Mouse (Mus musculus) heart, embryonic 12.5 days (tissue): ENCODE data around the gene Padi6. TPM values are rescaled to one million over a fixed set of nuclear protein-coding genes. Genes with fewer than 3 reads are reported as not detected.

ENCODE experiments used
- ATAC-seq: fragments of 200-750 bp; cut with Nextera tagmentation; 2 replicates; pipeline ENCODE4 v1.8.0; 2017; ENCODE audit warnings: moderate TSS enrichment, moderate library complexity; ENCODE audit not compliant: insufficient number of reproducible peaks, low FRiP score
- H3K27ac ChIP-seq: fragments of 300-500 bp; sonication (generic); 2 replicates; pipeline ENCODE4 v1.5.1; 2016; ENCODE audit warnings: mild to moderate bottlenecking, moderate library complexity; ENCODE audit not compliant: poor library complexity, severe bottlenecking
- H3K27me3 ChIP-seq: fragments of 300-500 bp; sonication (generic); replicated peaks from 2 replicates; pipeline ENCODE4 v1.6.1; 2016; ENCODE audit warnings: mild to moderate bottlenecking, moderate library complexity
- H3K36me3 ChIP-seq: fragments of 300-500 bp; sonication (generic); 2 replicates; pipeline ENCODE4 v1.6.1; 2016; ENCODE audit warnings: mild to moderate bottlenecking, moderate library complexity
- H3K4me1 ChIP-seq: fragments of 300-500 bp; sonication (generic); replicated peaks from 2 replicates; pipeline ENCODE4 v1.6.1; 2016; ENCODE audit warnings: mild to moderate bottlenecking
- H3K4me2 ChIP-seq: fragments of 300-500 bp; sonication (generic); 2 replicates; pipeline ENCODE4 v1.6.1; 2016; ENCODE audit warnings: mild to moderate bottlenecking, moderate library complexity
- H3K4me3 ChIP-seq: fragments of 300-500 bp; sonication (generic); 2 replicates; pipeline ENCODE4 v1.5.1; 2016; ENCODE audit warnings: mild to moderate bottlenecking
- H3K9ac ChIP-seq: fragments of 300-500 bp; sonication (generic); 2 replicates; pipeline ENCODE4 v1.6.1; 2016; ENCODE audit warnings: mild to moderate bottlenecking, moderate library complexity
- H3K9me3 ChIP-seq: fragments of 300-500 bp; sonication (generic); replicated peaks from 2 replicates; pipeline ENCODE4 v1.6.1; 2016; ENCODE audit warnings: mild to moderate bottlenecking, moderate library complexity
- WGBS: fragments of 180-500 bp; shearing (Covaris S2); methylation state at CpG from one replicate; pipeline ENCODE4 v1.1.7; 2016; 5-methylcytosine and 5-hydroxymethylcytosine counted together
- polyA plus RNA-seq: library from polyadenylated mRNA; unstranded; fragments of >200 nt; fragmentation: Nextera tagmentation; extraction: Ambion mirVana; gene quantifications from 2 replicates; pipeline ENCODE4 v1.2.1, GENCODE M21; 2016

The Padi6 gene
- polyA plus RNA-seq, 1 experiment from 2014 or later: not detected

DNA sequence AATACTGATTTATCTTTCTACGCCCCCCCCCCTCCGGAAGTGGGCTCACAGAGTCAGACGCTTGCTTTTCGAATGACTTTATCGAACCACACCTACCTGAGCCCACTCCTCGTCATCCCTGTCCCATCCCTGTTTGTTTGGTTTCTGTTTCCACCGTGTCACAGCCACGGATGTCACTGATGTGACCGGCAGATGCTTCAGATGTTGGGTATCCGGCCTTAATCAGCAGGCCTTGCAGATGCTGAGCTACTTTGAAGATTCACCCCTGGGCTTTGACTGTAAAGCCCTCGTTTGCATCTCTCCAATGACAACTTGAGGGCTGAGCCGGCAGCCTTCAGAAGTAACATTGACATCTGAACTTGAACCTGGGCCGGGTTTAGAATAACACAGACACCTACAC lies 34.2 kb upstream of the Padi6 start:
- Histone ChIP-seq H3K9me3 (peaks cover 4% of the 10 kb centered on the region; the same call in 1 of the 2 replicates), H3K27ac (no peak overlapping the region), H3K4me3 (no peak overlapping the region), H3K4me2 (no peak overlapping the region), H3K27me3 (no peaks in the 10 kb centered on the region), H3K36me3 (no peaks in the 10 kb centered on the region), H3K4me1 (peaks cover 15% of the 10 kb centered on the region), H3K9ac (no peak overlapping the region)
- no peak for ATAC-seq
- WGBS: 70% methylated on average over 13 of the region's 13 CpGs

DNA sequence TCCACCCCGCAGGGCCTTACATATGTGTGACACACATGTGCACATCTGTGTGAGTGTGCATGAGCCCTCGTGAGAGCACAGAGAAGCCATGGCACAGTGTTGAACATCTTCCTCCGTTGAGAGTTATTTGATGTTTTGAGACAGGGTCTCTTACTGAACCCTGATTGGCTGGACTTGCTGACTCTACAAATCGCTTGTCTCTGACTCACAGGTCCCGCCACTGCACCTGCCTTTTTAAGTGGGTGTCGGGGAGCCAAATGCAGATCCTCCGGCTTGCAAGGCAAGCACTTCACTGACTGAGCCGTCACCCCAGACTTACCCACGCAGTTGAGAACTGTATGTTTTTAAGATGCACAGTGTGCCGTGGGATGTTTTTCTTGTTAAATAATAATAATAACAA lies 33.4 kb upstream of the Padi6 start:
- Histone ChIP-seq H3K4me2 (no peak overlapping the region), H3K4me1 (peaks cover 17% of the 10 kb centered on the region), H3K9me3 (peaks cover 4% of the 10 kb centered on the region; the same call in 1 of the 2 replicates), H3K9ac (no peak overlapping the region), H3K4me3 (no peak overlapping the region), H3K27ac (no peak overlapping the region), H3K27me3 (no peaks in the 10 kb centered on the region), H3K36me3 (no peaks in the 10 kb centered on the region)
- ATAC-seq: no peak
- WGBS: 68% methylated on average over 10 of the region's 10 CpGs

DNA sequence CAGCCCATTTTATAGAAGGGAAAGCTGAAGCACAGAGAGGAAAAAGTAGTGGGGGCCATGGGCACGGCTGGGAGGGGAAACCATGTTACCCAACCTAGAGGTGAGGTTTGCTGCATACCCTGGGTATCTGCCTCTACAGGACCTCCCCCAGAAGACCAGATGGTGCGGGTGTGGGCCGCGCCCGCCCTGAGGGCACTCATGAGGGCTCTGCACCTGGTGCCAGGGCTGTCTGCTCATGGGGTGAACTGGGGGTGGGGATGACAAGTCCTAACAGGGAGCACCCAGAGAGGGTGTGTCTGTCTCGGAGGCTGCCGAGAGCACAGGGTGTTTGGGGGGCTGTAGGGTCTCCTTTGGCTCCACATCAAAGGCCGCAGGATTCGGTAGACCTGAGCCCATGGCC lies 32.5 kb upstream of the Padi6 start:
- no peaks in the 10 kb centered on the region for H3K36me3 ChIP-seq
- no peaks in the 10 kb centered on the region for H3K27me3 ChIP-seq
- H3K27ac ChIP-seq: no peak overlapping the region
- no peak overlapping the region for H3K9ac ChIP-seq
- H3K4me3 ChIP-seq: no peak overlapping the region
- 86% methylated on average over 9 of the region's 9 CpGs for WGBS
- H3K9me3 ChIP-seq: peaks cover under 1% of the 10 kb centered on the region; the same call in 1 of the 2 replicates
- H3K4me2 ChIP-seq: no peak overlapping the region
- no peak for ATAC-seq
- peaks cover 16% of the 10 kb centered on the region; the same call in 1 of the 2 replicates for H3K4me1 ChIP-seq

DNA sequence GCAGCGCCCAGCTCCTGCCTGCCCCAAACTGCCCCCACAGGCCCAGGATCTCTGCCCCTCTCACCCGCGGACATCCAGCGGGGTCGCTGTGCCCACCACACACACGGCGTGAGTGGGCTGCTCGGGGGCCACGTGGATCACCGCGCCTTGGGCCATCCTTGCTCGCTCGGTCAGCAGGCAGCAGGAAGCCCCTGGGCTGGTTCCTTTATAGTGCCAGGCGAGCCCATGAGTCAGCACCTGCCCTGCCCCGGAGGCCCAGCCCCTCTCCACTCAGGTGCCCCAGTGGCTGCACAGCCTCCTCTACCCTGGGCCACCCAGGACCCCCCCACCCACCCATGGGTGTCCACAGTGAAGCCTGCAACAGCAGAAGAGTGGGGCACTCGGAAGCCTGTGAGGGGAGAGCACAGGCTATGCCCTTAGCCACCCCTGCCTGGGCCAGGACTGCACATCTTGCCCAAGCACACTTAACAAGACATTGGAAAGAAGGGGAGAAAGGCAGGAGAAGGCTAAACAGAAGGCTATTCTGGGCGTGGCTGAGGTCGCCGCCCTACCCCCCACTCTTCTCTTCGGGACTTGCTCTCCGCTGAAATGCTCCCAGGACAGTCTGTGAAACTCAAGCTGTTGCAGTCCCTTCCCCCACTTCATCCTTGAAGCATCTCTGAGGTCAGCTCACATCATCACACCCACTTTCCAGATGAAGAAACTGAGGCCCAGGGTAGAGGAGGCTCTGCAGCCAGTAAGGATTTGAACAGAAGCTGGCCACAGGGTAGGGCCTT lies 31.8 kb upstream of the Padi6 start, which contains the start of gene Padi4:
TSS of gene Padi4 (minus strand) at position 212 of the 776 bp plus-strand sequence.
- H3K27ac ChIP-seq: no peak within 1 kb of the TSS
- 80% methylated on average over 21 of the region's 21 CpGs for WGBS
- no peak for ATAC-seq

DNA sequence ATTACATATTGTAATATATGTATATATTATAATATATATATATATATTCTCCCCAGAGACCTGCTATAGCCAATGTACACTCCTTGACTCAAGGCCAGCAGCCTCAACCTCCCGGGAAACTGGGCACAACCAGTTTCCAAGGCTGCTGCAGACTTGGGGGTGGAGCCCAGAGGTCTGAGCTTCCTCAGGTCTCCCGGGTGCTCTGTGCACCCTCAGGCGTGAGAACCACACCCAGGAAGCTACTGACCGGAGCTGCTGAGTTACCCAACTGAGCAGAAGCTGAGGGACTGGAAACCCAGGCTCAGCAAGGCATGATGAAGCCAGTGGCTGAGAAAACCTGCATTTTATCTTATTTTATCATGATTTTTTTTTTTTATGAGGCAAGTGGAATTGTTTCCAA lies 28.6 kb upstream of the Padi6 start:
- Histone ChIP-seq H3K27ac (no peak overlapping the region), H3K9me3 (no peaks in the 10 kb centered on the region), H3K4me2 (no peak overlapping the region), H3K36me3 (no peaks in the 10 kb centered on the region), H3K4me1 (0 out of 2 replicates have a peak, but pooled peaks cover 9% of the 10 kb centered on the region), H3K4me3 (no peak overlapping the region), H3K9ac (no peak overlapping the region), H3K27me3 (no peaks in the 10 kb centered on the region; the same call in 1 of the 2 replicates)
- WGBS: 38% methylated on average over 4 of the region's 4 CpGs
- no peak for ATAC-seq

More for the DNA sequence above, 31.8 kb upstream of the Padi6 start, which contains the start of gene Padi4:
- Histone ChIP-seq H3K9me3 (no peaks in the 10 kb centered on the region; the same call in 1 of the 2 replicates), H3K4me2 (no peak within 1 kb of the TSS), H3K4me3 (no peak within 1 kb of the TSS), H3K9ac (no peak within 1 kb of the TSS), H3K27me3 (no peaks in the 10 kb centered on the region), H3K36me3 (no peaks in the 10 kb centered on the region), H3K4me1 (peaks cover 10% of the 10 kb centered on the region; the same call in 1 of the 2 replicates)

DNA sequence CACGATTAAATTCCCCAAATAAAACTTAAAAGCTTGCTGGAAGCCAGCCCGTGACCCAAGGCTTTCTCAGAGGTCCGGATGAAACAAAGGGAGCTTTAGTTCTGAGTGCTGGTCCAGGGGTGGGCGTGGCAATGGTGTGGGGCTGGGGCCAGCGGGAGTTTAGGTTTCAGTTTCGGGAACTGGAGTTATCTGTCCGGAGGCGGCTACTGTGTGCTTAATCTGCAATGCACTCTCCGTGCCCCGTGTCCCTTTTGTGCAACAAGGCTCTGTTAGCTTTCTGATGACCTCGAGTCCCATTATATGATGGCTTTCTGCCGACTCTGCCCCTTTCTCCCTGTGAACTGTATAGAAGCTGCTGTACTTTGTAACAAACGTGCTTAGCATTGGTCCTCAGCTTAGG lies 28.0 kb upstream of the Padi6 start:
- no peak for ATAC-seq
- H3K4me1 ChIP-seq: 0 out of 2 replicates have a peak, but pooled peaks cover 9% of the 10 kb centered on the region
- peak overlapping the region; percentile 43 for H3K4me3 ChIP-seq
- peak overlapping the region; percentile 48 for H3K27ac ChIP-seq
- no peaks in the 10 kb centered on the region for H3K9me3 ChIP-seq
- WGBS: 8% methylated on average over 13 of the region's 13 CpGs
- peak overlapping the region; percentile 63 for H3K4me2 ChIP-seq
- peak overlapping the region; percentile 6; the same call in 1 of the 2 replicates for H3K9ac ChIP-seq
- H3K36me3 ChIP-seq: no peaks in the 10 kb centered on the region
- no peaks in the 10 kb centered on the region; the same call in 1 of the 2 replicates for H3K27me3 ChIP-seq

DNA sequence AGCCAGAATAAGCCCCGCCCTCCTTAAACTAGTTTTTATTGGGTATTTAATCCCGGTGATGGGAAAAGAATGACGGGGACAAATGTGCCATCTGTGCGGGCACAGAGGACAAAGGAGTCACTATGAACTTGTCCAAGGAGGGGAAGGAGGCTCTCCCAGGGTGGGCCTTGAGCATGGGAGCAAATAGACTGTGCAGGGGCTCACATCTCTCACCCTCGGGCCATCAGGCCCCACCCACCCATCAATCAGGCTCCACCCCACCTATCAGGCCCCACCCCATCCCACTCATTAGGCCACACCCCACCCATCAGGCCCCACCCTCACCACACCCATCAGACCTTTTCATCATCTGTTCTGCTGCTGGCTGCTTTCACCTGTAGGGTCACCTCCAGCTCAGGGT lies 26.5 kb upstream of the Padi6 start:
- no peak overlapping the region for H3K4me3 ChIP-seq
- H3K9ac ChIP-seq: no peak overlapping the region
- no peak; the same call in 1 of the 2 replicates for ATAC-seq
- no peak overlapping the region for H3K4me2 ChIP-seq
- WGBS: 73% methylated on average over 5 of the region's 5 CpGs
- H3K4me1 ChIP-seq: 0 out of 2 replicates have a peak, but pooled peaks cover 9% of the 10 kb centered on the region
- no peak overlapping the region for H3K27ac ChIP-seq
- H3K27me3 ChIP-seq: no peaks in the 10 kb centered on the region; the same call in 1 of the 2 replicates
- no peaks in the 10 kb centered on the region for H3K36me3 ChIP-seq
- no peaks in the 10 kb centered on the region for H3K9me3 ChIP-seq

DNA sequence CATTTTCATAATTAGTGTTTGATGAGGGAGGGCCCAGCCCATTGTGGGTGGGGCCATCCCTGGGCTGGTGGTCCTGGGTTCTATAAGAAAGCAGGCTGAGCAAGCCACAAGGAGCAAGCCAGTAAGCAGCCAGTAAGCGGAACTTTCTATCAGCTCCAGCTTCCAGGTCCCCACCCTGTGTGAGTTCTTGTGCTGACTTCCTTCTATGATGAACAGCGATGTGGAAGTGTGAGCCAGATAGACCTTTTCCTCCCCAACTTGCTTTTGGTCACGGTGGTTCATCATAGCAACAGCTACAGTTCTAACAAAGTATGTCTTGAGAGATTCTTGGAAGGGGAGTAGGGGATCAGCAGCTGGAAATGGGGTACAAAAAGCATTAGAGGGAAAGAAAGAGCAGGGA lies 23.5 kb upstream of the Padi6 start:
- no peak overlapping the region for H3K4me2 ChIP-seq
- H3K27me3 ChIP-seq: no peaks in the 10 kb centered on the region; the same call in 1 of the 2 replicates
- no peak overlapping the region for H3K27ac ChIP-seq
- no peaks in the 10 kb centered on the region for H3K36me3 ChIP-seq
- ATAC-seq: no peak
- 0 out of 2 replicates have a peak, but pooled peaks cover 7% of the 10 kb centered on the region for H3K4me1 ChIP-seq
- no peak overlapping the region for H3K4me3 ChIP-seq
- no peaks in the 10 kb centered on the region for H3K9me3 ChIP-seq
- H3K9ac ChIP-seq: no peak overlapping the region
- WGBS: 71% methylated on average over 3 of the region's 3 CpGs

DNA sequence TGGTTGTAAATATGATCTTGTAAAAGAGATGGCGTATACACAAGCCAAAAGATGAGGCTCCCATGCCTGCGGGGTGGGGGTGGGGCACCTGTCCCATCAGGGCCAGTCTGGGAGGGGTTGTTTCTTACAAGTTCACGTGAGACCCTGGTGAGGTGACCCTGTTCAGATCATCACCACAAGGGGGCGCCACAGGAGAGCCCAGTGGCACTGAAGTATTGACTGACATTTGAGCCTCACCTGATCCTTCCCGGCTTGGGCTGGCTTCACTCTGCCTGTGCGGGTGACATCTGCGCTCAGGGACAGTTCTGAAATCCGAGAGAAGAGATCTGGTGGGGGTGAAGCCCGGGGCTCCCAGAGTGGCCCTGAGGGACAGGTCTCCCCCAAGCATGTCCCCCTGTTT lies 20.7 kb upstream of the Padi6 start:
- H3K4me1 ChIP-seq: no peaks in the 10 kb centered on the region
- no peaks in the 10 kb centered on the region for H3K9me3 ChIP-seq
- H3K36me3 ChIP-seq: no peaks in the 10 kb centered on the region
- no peak overlapping the region for H3K4me3 ChIP-seq
- H3K27ac ChIP-seq: no peak overlapping the region
- no peaks in the 10 kb centered on the region; the same call in 1 of the 2 replicates for H3K27me3 ChIP-seq
- H3K4me2 ChIP-seq: no peak overlapping the region
- 18% methylated on average over 9 of the region's 9 CpGs for WGBS
- ATAC-seq: no peak; the same call in 1 of the 2 replicates
- H3K9ac ChIP-seq: no peak overlapping the region

DNA sequence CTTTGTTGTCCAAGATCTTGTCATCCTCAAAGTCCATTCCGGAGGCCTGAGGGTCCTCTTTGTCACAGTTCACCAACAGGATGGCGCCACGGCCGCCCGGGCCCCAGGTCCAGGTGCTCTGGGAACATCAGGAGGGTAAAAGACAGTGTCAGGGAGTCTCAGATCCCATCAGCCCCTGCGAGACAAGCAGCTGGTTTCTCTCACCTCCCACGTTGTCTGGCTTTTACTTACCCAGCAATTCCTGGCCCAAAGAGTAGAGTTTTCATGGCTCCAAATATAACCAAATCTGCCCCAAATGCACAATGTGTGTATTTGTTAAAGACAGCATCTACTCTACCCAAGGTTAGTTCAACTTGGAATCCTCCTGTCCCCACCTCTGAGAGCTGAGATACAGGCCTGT lies 19.2 kb upstream of the Padi6 start:
- H3K27me3 ChIP-seq: no peaks in the 10 kb centered on the region
- H3K36me3 ChIP-seq: no peaks in the 10 kb centered on the region
- H3K27ac ChIP-seq: no peak overlapping the region
- H3K9ac ChIP-seq: no peak overlapping the region
- no peak overlapping the region for H3K4me2 ChIP-seq
- H3K9me3 ChIP-seq: no peaks in the 10 kb centered on the region
- no peak for ATAC-seq
- peaks cover 9% of the 10 kb centered on the region for H3K4me1 ChIP-seq
- WGBS: 76% methylated on average over 7 of the region's 7 CpGs
- no peak overlapping the region for H3K4me3 ChIP-seq

DNA sequence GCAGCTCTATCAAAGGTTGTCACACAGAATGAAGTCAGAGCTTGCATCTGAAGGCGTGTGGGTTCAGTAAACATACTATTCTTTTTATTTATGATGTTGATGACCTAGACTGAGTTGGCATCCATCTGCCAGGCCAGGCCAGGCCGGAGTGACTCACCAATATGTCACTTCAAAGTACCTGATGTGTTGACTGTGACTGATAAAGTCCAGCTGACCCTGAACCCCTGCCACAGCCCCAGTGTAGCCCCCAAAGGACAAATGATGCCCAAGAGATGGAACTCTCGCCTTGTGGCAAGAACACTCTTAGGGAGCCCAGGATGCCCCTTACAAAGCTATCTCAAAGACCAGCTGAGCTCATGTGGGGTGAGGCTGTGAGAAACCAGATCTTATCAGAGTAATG lies 13.4 kb upstream of the Padi6 start:
- Histone ChIP-seq H3K9ac (no peak overlapping the region), H3K27ac (no peak overlapping the region), H3K36me3 (no peaks in the 10 kb centered on the region), H3K4me2 (no peak overlapping the region), H3K4me1 (peaks cover 19% of the 10 kb centered on the region), H3K9me3 (no peaks in the 10 kb centered on the region), H3K27me3 (0 out of 2 replicates have a peak, but pooled peaks cover 4% of the 10 kb centered on the region), H3K4me3 (no peak overlapping the region)
- WGBS: 76% methylated on average over 3 of the region's 3 CpGs
- no peak for ATAC-seq
